Mouse (Mus musculus): ENCODE measurements at regions not wholly inside any gene's neighbourhood (a gene's known extent, or its start where the extent isn't known, plus 50 kb on each side); places are given as distances from the start of the nearest gene placed in this dataset.

DNA sequence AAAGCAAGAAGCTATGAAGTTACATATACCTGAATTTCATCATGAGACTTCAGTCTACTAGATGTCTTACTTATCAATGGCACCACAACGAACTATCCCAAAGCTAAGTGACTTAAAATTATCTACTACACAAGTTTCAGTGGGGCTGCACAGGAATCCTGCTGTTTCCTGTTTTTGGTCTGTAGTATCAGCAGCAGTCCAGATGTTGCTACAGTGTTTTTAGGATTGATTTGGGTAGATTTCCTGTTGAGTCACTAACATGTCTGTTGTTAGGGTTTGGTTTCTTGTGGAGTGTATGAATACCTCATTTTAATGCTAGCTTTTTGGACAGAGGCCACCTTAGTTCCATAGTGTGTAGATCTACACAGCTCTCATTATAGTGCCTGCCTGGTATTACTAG is 120.8 kb upstream of the Thumpd2 start:
- no peak for DNase-seq (ENCODE audit: low spot score in 2 of 2)

DNA sequence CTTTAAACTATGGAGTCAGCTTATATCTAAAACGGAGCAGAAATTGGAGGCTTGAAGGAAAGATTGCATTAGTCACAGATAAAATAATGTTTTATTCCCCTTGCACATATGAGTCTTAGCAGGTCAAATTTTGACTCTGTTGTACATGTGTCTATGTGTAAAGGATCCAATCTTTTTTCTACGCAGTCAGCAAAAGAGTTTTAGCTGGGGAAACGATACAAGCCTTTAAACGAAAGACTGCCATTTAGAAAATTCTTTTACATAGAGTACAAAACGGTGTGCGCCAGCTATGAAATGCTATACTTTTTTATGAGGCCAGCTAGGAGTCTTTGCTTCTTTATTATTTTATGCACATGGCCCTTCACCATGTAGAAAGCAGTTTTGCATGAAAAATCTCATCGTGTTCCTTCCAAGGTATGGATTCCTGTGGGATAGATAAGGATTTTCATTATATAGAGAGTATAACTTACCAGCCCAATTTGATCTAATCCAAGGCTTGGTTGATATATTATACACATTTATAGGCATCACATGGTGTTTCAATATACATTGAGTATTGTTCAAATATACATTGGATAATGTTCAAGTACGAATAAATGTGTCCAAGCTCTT is 116.0 kb upstream of the Thumpd2 start:
- no peak for DNase-seq (ENCODE audit: low spot score in 2 of 2)

DNA sequence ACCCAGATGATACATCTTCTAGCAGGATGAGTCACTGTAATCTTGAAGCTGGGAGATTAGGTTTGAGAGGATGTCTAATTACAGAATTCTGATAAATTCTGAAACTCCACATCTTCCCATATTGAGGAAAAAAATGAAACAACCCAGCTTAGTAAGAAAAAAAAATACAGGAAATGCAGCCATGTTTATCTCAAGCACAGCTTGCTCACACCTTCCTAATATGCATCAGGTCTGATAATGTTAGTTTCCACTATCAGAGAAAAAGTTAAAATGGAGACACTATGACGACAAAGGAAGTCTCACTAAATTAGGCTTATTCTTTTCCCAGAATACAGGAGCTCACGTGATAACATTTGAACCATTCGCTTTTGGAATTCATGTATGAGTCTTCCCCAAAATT is 111.4 kb upstream of the Thumpd2 start:
- no peak for DNase-seq (ENCODE audit: low spot score in 2 of 2)

DNA sequence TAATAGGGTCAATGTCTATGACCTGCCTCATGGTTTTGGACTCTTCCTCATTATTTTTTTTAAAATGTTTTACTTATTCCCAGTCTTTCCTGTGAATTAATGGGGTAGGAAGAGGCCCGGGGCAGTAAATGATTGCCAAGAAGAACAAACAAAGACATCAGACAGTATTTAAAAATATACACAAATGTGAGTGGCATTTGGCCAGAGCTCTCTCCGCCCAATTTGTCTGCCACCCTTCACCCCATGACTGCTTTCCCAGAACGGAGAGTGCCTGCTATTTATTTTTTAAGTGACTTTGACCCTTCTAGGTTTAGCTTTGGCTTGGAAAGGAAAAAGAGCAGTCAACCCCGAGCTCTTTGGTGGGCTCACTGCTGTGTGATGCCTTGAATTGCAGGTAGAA is 111.0 kb upstream of the Thumpd2 start:
- no peak for DNase-seq (ENCODE audit: low spot score in 2 of 2)

DNA sequence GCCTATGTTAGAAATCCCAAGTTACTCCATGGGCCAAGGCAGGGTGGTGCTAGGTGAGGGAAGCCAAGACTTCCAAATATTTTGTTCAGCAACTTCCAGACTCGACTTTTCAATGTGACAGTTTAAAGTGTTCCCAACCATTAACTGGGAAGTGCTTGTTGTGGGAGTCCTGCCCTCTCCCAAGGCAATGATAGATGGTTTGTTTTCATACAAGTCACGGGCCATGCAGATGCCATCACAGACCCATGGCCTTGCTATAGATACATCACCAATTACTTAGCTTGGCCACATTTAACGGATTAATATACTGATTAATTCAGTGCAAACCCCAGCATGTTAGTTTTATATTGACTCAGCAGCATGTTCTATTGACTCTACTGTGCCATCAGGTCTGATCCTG is 108.1 kb upstream of the Thumpd2 start:
- no peak for DNase-seq (ENCODE audit: low spot score in 2 of 2)

DNA sequence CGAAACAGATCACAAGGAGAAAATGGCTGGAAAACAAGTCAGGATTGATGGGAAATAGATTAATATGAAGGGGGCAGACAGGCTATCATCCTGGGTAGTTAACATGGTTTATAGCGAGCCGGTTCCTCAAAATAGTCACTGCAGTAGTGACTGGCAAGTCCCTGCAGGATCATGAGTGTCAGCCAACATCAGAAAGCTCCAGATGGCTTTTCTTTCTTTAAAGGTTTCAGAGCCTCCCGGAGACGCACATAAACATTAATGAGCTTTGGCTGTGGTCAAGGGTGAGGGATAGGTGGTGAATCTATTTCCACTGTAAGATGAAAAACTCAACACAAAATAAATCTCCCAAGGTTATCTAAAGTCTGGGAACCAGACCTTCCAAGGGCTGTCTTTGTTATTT is 104.2 kb upstream of the Thumpd2 start:
- DNase-seq (ENCODE audit: low spot score in 2 of 2) = no peak

DNA sequence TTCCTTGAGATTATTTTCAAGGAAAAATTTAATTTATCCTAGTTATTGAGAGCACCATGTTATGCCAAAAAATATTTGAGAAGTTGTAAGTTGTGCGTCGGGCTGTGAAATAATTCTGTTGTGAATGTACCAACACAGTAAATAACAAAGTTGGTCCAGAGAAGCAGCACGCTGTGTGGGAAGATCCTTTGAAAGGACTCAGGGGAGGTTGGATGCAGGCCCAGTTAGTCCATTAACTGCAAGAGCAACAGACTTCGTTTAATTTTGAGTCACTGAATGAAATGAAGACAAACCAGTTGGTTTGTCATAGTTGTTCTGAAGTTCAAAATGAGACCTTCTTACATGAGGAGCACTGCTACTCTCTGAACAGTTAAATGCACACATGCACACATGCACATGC is 85.8 kb upstream of the Thumpd2 start:
- peak; percentile 16 to 20 for DNase-seq (ENCODE audit: low spot score in 2 of 2)

DNA sequence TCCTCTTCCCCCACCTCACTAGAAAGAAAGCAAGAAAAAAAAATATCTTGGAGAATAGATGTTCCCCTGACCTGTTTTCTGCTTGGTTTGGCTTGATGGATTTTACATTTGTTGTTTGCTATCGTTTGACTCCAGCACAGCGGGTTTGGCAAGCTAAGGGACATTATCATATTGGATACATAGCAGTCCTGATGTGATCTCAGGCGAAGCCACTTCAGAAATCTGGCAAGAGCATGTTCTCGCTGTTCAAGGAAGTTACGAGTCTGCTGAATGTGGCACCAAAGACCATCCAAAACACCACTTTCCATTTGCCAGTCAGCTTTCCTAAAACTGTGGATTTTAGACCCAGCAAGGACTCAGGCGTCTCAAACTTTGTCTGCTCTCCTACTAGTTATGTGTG is 69.8 kb upstream of the Thumpd2 start:
- no peak for DNase-seq (ENCODE audit: low spot score in 2 of 2)

DNA sequence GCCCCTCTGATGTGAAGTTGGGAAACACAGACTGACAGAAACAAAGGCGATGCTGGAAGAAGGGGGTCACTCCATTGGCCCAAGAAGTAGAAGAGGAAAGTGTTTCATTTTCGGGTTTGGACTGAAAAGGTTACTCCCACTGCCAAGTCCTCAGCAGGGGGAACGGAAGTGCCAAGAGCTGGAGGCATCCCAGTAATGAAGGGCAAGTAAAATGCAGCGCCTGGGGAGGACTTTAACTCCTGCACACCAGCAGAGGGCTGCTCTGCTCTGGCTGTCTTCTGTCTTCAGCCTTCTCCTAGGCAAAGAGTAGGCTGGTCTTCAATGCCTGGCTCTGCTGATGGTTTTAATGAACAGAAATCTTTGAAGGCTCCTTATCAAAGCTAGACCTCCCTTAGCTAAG is 68.3 kb upstream of the Thumpd2 start:
- DNase-seq (ENCODE audit: low spot score in 2 of 2) = peak; percentile 59 to 65

Data from layer of hippocampus, postnatal 10 days (tissue).